Mouse (Mus musculus): Measurements from ENCODE around the gene Gm29776. TPM values are rescaled to one million over a fixed set of nuclear protein-coding genes. Genes with fewer than 3 reads are reported as not detected.
A peak's percentile ranks its signal among the peaks of the same experiment; 100 is the strongest.

Gm29776 gene
- polyA plus RNA-seq, 1 experiment = 0.56 TPM

DNA sequence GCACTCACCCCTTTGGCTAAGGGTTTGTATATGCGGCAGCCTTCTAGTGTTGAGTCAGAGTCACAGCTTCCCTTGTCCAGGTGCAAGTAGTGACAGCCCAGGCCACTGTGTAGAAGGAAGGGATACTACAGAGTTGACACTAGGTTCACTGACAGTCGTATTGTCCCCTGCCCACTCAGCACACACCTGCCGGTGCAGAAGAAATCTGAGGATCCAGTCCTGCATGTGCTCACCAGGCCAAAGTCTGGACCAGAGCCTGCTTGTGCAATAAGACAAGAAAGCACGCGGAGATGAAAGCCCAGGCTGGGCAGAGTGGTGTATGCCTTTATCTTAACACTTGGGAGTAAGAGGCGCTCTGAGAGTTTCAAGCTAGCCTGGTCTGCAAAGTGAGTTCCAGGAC is 3.6 kb downstream of the Gm29776 start:
- no peak for DNase-seq
- H3K4me1 ChIP-seq (ENCODE audit: control insufficient read depth, insufficient read depth, low read length) = no peaks in the 10 kb centered on the region
- no peak overlapping the region for H3K4me3 ChIP-seq (replicated peaks; ENCODE audit: extremely low read depth, low read depth, low read length)
- TF ChIP-seq POLR2A (IDR thresholded peaks at IDR 0.05; ENCODE audit: borderline replicate concordance, extremely low read depth, low read depth, low read length) (no peak), CTCF (IDR thresholded peaks at IDR 0.05; ENCODE audit: insufficient read depth, low read length) (no peak)
- WGBS = 47% methylated on average over 6 of the region's 6 CpGs

DNA sequence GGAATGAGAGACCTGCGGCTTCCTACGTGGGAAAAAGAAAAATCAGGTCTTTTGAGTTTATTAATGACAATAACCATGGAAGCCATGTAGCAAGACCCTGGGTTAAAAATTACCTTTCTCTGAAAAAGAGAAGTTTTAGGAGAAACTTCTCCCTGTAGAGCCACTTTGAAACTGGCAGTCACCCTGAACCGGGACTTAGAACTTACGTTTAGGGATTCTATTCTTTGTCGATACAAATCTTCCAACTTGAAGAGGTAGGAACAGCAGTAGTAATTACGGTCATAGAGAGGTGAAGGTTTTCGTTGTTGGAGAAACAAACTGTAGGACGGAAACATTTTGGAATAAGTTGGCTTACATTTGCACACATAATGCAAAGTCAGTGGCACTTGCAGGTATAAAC is 11.4 kb downstream of the Gm29776 start:
- DNase-seq = no peak

DNA sequence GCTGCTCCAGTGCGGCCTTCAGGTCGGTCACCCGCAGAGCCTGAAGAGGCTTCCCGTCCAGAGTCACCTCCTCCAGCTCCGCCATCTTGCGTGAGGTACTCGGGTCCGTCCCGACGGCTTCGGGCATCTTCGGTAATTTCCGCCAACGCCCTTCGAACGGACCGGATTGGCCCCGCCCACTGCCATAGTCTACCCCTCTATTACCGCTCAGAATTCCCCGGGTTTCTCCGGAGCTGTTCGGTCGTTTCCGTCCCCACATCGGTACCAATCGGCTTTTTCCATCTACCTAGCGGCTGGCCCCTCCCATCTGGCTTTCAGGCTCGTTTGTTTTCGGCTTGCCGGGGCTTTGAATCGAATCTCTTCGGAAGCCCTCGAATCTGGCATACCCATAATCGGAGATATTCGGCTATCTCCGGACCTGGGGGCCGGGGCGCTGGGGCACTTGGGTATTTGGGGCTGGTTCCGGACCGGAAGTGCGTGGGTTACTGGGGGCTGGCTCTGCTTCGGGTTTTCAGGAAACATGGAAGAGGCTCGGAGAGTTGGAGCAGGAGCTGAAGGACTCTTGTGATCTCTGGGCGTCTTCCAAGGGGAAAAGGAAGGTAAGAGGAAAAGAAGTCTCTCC is 12.0 kb downstream of the Gm29776 start, which contains the start of gene Acin1:
TSS of gene Acin1 (minus strand) at position 410 of the 622 bp plus-strand sequence.
- TF ChIP-seq POLR2A (IDR thresholded peaks at IDR 0.05; ENCODE audit: borderline replicate concordance, extremely low read depth, low read depth, low read length) = peak; percentile 97
- no peak for TF ChIP-seq CTCF (IDR thresholded peaks at IDR 0.05; ENCODE audit: insufficient read depth, low read length)
- H3K4me1 ChIP-seq (ENCODE audit: control insufficient read depth, insufficient read depth, low read length) = peaks cover 12% of the 10 kb centered on the region
- DNase-seq = peak; percentile 100
- peak within 1 kb of the TSS; percentile 98 for H3K4me3 ChIP-seq (replicated peaks; ENCODE audit: extremely low read depth, low read depth, low read length)
- under 1% methylated on average over 44 of the region's 44 CpGs for WGBS

More for the DNA sequence above, 11.4 kb downstream of the Gm29776 start:
- TF ChIP-seq CTCF (IDR thresholded peaks at IDR 0.05; ENCODE audit: insufficient read depth, low read length) = no peak
- TF ChIP-seq POLR2A (IDR thresholded peaks at IDR 0.05; ENCODE audit: borderline replicate concordance, extremely low read depth, low read depth, low read length) = no peak
- Histone ChIP-seq H3K4me3 (replicated peaks; ENCODE audit: extremely low read depth, low read depth, low read length) (peak overlapping the region; percentile 71), H3K4me1 (ENCODE audit: control insufficient read depth, insufficient read depth, low read length) (peaks cover 12% of the 10 kb centered on the region)
- 2% methylated on average over 8 of the region's 8 CpGs for WGBS

DNA sequence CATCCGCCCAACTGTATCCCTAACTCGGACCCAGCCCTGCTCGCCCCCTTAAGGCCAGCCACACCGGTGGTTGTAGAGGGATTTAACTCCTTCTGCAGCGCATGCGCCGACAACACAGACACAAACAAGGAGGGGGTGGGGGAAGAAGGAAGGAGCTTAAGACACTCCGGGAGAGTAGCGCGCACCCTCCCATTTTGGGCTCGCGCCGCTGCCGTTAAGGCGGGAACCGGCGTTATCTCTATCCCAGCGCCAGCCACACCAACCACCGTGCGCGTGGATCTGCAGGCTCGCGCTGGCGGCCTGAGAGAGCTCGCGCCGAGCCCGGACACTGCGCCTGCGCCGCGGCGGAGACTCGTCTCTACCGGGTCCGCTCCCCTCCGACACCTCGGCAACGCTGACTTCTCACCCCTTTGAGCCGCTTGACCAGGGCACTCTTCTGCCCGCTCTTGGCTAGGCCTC is 12.5 kb downstream of the Gm29776 start, which contains the start of gene 1700123O20Rik:
TSS of gene 1700123O20Rik (plus strand) at position 154 of the 459 bp plus-strand sequence.
- no peak for DNase-seq
- TF ChIP-seq CTCF (IDR thresholded peaks at IDR 0.05; ENCODE audit: insufficient read depth, low read length) = no peak; the same call in 1 of the 2 replicates
- peak; percentile 57; the same call in 1 of the 2 replicates for TF ChIP-seq POLR2A (IDR thresholded peaks at IDR 0.05; ENCODE audit: borderline replicate concordance, extremely low read depth, low read depth, low read length)
- under 1% methylated on average over 41 of the region's 41 CpGs for WGBS
- Histone ChIP-seq H3K4me1 (ENCODE audit: control insufficient read depth, insufficient read depth, low read length) (peaks cover 12% of the 10 kb centered on the region), H3K4me3 (replicated peaks; ENCODE audit: extremely low read depth, low read depth, low read length) (peak within 1 kb of the TSS; percentile 98)

DNA sequence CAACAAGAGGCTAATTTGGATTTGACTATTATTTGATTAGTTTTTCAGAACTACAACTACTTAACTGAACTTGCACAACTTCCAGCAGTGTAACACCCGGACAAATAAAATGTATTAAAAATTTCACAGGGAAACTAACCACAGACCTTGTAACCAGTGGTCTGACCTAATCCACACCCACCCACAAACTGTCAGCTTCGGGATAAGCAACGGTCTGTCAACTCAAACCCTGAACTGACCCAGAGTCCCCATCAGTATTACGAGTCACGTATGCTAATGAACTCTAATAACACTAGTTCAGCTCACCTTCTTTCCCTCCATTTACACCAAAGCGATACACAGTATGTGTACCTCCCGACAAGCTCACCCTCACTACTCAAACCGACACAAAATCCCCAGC is 13.2 kb downstream of the Gm29776 start:
- DNase-seq = peak; percentile 17
- peak overlapping the region; percentile 98 for H3K4me3 ChIP-seq (replicated peaks; ENCODE audit: extremely low read depth, low read depth, low read length)
- H3K4me1 ChIP-seq (ENCODE audit: control insufficient read depth, insufficient read depth, low read length) = peaks cover 12% of the 10 kb centered on the region
- WGBS = 4% methylated on average over 8 of the region's 8 CpGs
- no peak for TF ChIP-seq POLR2A (IDR thresholded peaks at IDR 0.05; ENCODE audit: borderline replicate concordance, extremely low read depth, low read depth, low read length)
- no peak for TF ChIP-seq CTCF (IDR thresholded peaks at IDR 0.05; ENCODE audit: insufficient read depth, low read length)

DNA sequence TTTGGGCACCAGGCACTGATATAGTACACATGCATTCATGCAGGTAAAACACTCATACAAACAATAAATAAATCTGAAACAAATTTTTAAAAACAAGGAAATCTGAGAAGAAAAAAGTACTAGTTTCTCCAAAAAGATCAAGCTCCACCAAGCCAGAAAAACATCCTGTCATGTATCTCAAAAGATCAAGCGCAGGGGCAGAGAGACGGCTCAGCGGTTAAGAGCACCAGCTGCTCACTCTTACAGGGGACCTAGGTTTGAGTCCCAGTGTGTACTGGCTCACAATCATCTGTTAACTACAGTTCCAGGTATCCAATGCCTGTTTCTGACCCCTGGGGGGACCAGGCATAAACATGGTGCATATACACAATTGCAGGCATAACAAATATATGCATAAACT is 16.2 kb downstream of the Gm29776 start:
- Histone ChIP-seq H3K4me3 (replicated peaks; ENCODE audit: extremely low read depth, low read depth, low read length) (no peak overlapping the region), H3K4me1 (ENCODE audit: control insufficient read depth, insufficient read depth, low read length) (peaks cover 8% of the 10 kb centered on the region)
- no peak for TF ChIP-seq POLR2A (IDR thresholded peaks at IDR 0.05; ENCODE audit: borderline replicate concordance, extremely low read depth, low read depth, low read length)
- TF ChIP-seq CTCF (IDR thresholded peaks at IDR 0.05; ENCODE audit: insufficient read depth, low read length) = no peak
- no peak for DNase-seq
- WGBS = 84% methylated on average over 3 of the region's 3 CpGs

DNA sequence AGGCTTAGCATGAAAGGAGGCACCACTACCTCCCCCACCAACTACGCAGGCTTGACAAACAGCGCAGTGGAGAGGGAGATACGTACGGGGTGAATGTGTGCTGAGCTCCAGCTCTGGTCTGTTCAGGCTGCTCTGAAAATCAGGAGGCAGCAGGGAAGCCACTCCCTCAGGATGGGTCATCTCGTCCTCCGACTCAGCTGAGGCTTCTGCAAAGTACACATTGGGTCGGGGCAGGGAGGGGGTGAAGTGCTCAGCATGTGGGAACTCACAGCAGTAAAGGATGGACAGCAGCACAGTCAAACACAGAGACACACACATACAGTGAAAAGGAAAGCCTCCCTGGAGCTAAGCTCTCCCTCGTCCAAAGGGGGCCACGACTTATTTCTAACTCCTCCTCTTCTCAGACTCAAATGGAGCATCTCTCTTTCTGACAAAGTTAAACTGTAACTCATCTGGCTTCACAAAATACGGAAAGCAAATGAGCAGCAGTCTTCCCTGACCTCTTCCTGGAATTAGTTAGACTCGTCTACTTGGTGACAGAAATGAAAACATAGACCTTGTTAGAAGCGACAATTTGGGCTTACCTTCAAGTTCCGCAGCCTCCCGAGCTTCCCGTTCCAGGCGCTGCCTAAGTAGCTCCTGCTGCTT is 19.9 kb downstream of the Gm29776 start:
- TF ChIP-seq CTCF (IDR thresholded peaks at IDR 0.05; ENCODE audit: insufficient read depth, low read length) = no peak
- TF ChIP-seq POLR2A (IDR thresholded peaks at IDR 0.05; ENCODE audit: borderline replicate concordance, extremely low read depth, low read depth, low read length) = no peak
- H3K4me3 ChIP-seq (replicated peaks; ENCODE audit: extremely low read depth, low read depth, low read length) = no peak overlapping the region
- 81% methylated on average over 16 of the region's 16 CpGs for WGBS
- H3K4me1 ChIP-seq (ENCODE audit: control insufficient read depth, insufficient read depth, low read length) = peaks cover 5% of the 10 kb centered on the region; the same call in 1 of the 2 replicates
- no peak for DNase-seq

DNA sequence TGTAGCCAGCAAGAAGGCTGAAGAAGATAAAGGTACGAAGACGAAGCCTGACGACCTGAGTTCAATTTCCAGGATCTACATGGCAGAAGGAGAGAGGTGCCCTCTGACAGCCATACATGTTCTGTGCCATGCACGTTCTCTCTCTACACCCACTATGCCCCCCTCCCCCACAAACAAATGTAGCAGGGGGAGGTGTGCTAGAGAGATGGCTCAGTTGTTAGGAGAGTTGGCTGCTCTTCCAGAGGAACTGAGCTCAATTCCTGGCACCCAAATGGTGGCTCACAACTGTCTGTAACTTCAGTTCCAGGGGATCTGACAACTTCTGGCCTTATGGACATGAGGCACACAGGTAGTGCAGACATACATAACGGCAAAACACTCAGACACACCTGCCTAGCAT is 22.3 kb downstream of the Gm29776 start:
- Histone ChIP-seq H3K4me3 (replicated peaks; ENCODE audit: extremely low read depth, low read depth, low read length) (no peak overlapping the region), H3K4me1 (ENCODE audit: control insufficient read depth, insufficient read depth, low read length) (peaks cover 3% of the 10 kb centered on the region; the same call in 1 of the 2 replicates)
- WGBS = 80% methylated on average over 5 of the region's 5 CpGs
- TF ChIP-seq CTCF (IDR thresholded peaks at IDR 0.05; ENCODE audit: insufficient read depth, low read length) (no peak), POLR2A (IDR thresholded peaks at IDR 0.05; ENCODE audit: borderline replicate concordance, extremely low read depth, low read depth, low read length) (no peak)
- DNase-seq = no peak

DNA sequence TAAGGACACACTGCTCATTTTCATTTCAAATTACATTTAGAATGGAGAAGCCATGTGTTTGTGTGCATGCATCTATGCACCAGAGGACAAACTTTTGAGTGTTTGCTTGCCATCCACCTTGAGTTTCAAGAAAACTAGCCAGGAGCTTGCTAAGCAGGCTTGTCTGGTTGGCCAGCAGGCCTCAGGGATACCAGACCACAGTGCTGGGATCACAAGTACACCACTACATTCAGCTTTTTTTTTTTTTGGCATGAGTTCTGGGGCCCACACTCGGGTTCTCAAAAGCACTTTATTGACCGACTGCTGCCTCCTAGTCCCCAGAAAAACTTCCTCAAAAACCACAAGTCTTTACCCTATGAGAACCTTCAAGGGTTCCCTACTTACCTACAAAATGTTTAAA is 24.3 kb downstream of the Gm29776 start:
- WGBS = 47% methylated on average over 2 of the region's 2 CpGs
- TF ChIP-seq POLR2A (IDR thresholded peaks at IDR 0.05; ENCODE audit: borderline replicate concordance, extremely low read depth, low read depth, low read length) (no peak), CTCF (IDR thresholded peaks at IDR 0.05; ENCODE audit: insufficient read depth, low read length) (no peak)
- no peak for DNase-seq
- Histone ChIP-seq H3K4me1 (ENCODE audit: control insufficient read depth, insufficient read depth, low read length) (peaks cover 3% of the 10 kb centered on the region; the same call in 1 of the 2 replicates), H3K4me3 (replicated peaks; ENCODE audit: extremely low read depth, low read depth, low read length) (no peak overlapping the region)

All from lung, adult 2 months (tissue).